Mouse (Mus musculus) spleen, postnatal 14 days (tissue): ENCODE data around the gene Nf2.
A peak's percentile ranks its signal among the peaks of the same experiment; 100 is the strongest.

Experiments
- DNase-seq, 2 experiments: peaks; one replicate each; pipeline ENCODE4 v3.0.0; 2021 to 2022; ENCODE audit warnings: low spot score in 2 of 2

The Nf2 gene

GRCm38 (mm10) chr11:4793006-4793405 lies 56.3 kb downstream of the Nf2 start:
- DNase-seq = no peak

- no peak for DNase-seq
Observed at GRCm38 (mm10) chr11:4791549-4791948, 57.8 kb downstream of the Nf2 start.

- no peak for DNase-seq
Observed at GRCm38 (mm10) chr11:4789691-4790090, 59.6 kb downstream of the Nf2 start.

- no peak for DNase-seq
Observed at GRCm38 (mm10) chr11:4784629-4785142, 64.7 kb downstream of the Nf2 start.

GRCm38 (mm10) chr11:4783116-4783515 lies 66.2 kb downstream of the Nf2 start:
- no peak for DNase-seq

GRCm38 (mm10) chr11:4780927-4781326 lies 68.4 kb downstream of the Nf2 start:
- no peak for DNase-seq

GRCm38 (mm10) chr11:4772925-4773324 lies 76.4 kb downstream of the Nf2 start:
- DNase-seq = peak; percentile 44 to 62

- DNase-seq = no peak
Observed at GRCm38 (mm10) chr11:4771756-4772155, 77.6 kb downstream of the Nf2 start.

- DNase-seq = no peak
Observed at GRCm38 (mm10) chr11:4769881-4770280, 79.5 kb downstream of the Nf2 start.

- no peak for DNase-seq
Observed at GRCm38 (mm10) chr11:4769293-4769692, 80.0 kb downstream of the Nf2 start.

GRCm38 (mm10) chr11:4768399-4768798 lies 80.9 kb downstream of the Nf2 start:
- no peak for DNase-seq

- DNase-seq = no peak
Observed at GRCm38 (mm10) chr11:4764476-4764875, 84.9 kb downstream of the Nf2 start.

- DNase-seq = no peak
Observed at GRCm38 (mm10) chr11:4763631-4764030, 85.7 kb downstream of the Nf2 start.

- DNase-seq = no peak
Observed at GRCm38 (mm10) chr11:4762511-4762910, 86.8 kb downstream of the Nf2 start.

GRCm38 (mm10) chr11:4761991-4762390 lies 87.3 kb downstream of the Nf2 start:
- no peak for DNase-seq

GRCm38 (mm10) chr11:4760438-4760837 lies 88.9 kb downstream of the Nf2 start:
- DNase-seq = no peak

- no peak for DNase-seq
Observed at GRCm38 (mm10) chr11:4757789-4758158, 91.6 kb downstream of the Nf2 start.

GRCm38 (mm10) chr11:4756984-4757788 lies 92.2 kb downstream of the Nf2 start:
- no peak for DNase-seq

GRCm38 (mm10) chr11:4756460-4756859 lies 92.9 kb downstream of the Nf2 start:
- no peak for DNase-seq

GRCm38 (mm10) chr11:4754867-4755266 lies 94.5 kb downstream of the Nf2 start:
- DNase-seq = no peak

GRCm38 (mm10) chr11:4754036-4754435 lies 95.3 kb downstream of the Nf2 start:
- no peak for DNase-seq

- DNase-seq = no peak
Observed at GRCm38 (mm10) chr11:4752836-4753235, 96.5 kb downstream of the Nf2 start.

GRCm38 (mm10) chr11:4750263-4750662 lies 99.1 kb downstream of the Nf2 start:
- DNase-seq = peak in 1 of 2 experiments; percentile 43

GRCm38 (mm10) chr11:4747285-4747684 lies 102.1 kb downstream of the Nf2 start:
- no peak for DNase-seq
